Mouse (Mus musculus) CH12.LX (cell line): ENCODE data around the gene H1foo. TPM values are rescaled to one million over a fixed set of nuclear protein-coding genes. Genes with fewer than 3 reads are reported as not detected.

Experiments used
- DNase-seq: peaks from one replicate; pipeline ENCODE4 v3.0.0-alpha.2; 2013; ENCODE audit errors: extremely low read depth
- H3K27ac ChIP-seq: 2 replicates; pipeline ENCODE4 v1.5.1; 2012; ENCODE audit warnings: low read depth, mild to moderate bottlenecking, control low read depth, moderate library complexity; ENCODE audit not compliant: insufficient read depth
- H3K27me3 ChIP-seq: replicated peaks from 2 replicates; pipeline ENCODE3; 2012; ENCODE audit warnings: inconsistent platforms
- H3K36me3 ChIP-seq, 2 experiments: replicated peaks in 1 of 2; 2 replicates each; pipeline versions ENCODE3 to v1.6.1; 2012; ENCODE audit warnings: inconsistent platforms in 1 of 2, low read length in 1 of 2, mild to moderate bottlenecking in 1 of 2, mixed read lengths in 1 of 2, moderate library complexity in 1 of 2; ENCODE audit not compliant: control insufficient read depth in 1 of 2, insufficient read depth in 1 of 2
- H3K4me1 ChIP-seq, 2 experiments: 2 replicates each; pipeline ENCODE4 v1.6.1; 2012; ENCODE audit warnings: inconsistent platforms in 1 of 2, moderate library complexity in 1 of 2; ENCODE audit not compliant: insufficient read depth in 2 of 2, control insufficient read depth in 1 of 2
- H3K4me2 ChIP-seq: 2 replicates; pipeline ENCODE4 v1.6.1; 2012; ENCODE audit warnings: low read depth, mild to moderate bottlenecking, control low read depth; ENCODE audit not compliant: poor library complexity, insufficient read depth, severe bottlenecking
- H3K4me3 ChIP-seq, 3 experiments: fragments of 150-350 bp in 1 of 3; sonication (generic) in 1 of 3; replicated peaks in 1 of 3; 2 replicates each; pipeline versions ENCODE3 to v1.5.1; 2011 to 2012; ENCODE audit warnings: low read depth in 2 of 3, low read length in 2 of 3, mild to moderate bottlenecking in 2 of 3, moderate library complexity in 2 of 3, control low read depth in 1 of 3, improper control_type of control experiment in 1 of 3, inconsistent platforms in 1 of 3, mixed read lengths in 1 of 3; ENCODE audit not compliant: poor library complexity in 1 of 3
- H3K79me2 ChIP-seq: replicated peaks from 2 replicates; pipeline ENCODE4 v1.6.1; 2012; ENCODE audit warnings: mild to moderate bottlenecking, moderate library complexity; ENCODE audit not compliant: control insufficient read depth, poor library complexity, insufficient read depth, severe bottlenecking; ENCODE audit errors: extremely low read depth
- H3K9ac ChIP-seq: 2 replicates; pipeline ENCODE4 v1.6.1; 2012; ENCODE audit warnings: low read depth, mild to moderate bottlenecking, control low read depth, moderate library complexity; ENCODE audit not compliant: insufficient read depth
- H3K9me3 ChIP-seq: replicated peaks from 2 replicates; pipeline ENCODE3; 2012; ENCODE audit warnings: low read length, inconsistent platforms, mixed read lengths
- BHLHE40 ChIP-seq: IDR thresholded peaks from 2 replicates; pipeline ENCODE4 v1.6.1; 2011; ENCODE audit warnings: mild to moderate bottlenecking, low read depth, low read length, improper control_type of control experiment
- CHD2 ChIP-seq: IDR thresholded peaks from 2 replicates; pipeline ENCODE4 v1.6.1; 2011; ENCODE audit warnings: low read length, improper control_type of control experiment
- EP300 ChIP-seq: IDR thresholded peaks from 2 replicates; pipeline ENCODE4 v1.6.1; 2011; ENCODE audit warnings: low read length, improper control_type of control experiment
- ETS1 ChIP-seq: conservative IDR thresholded peaks from 2 replicates; pipeline ENCODE4 v1.6.1; 2012; ENCODE audit warnings: low read depth, mild to moderate bottlenecking, inconsistent platforms, low read length, improper control_type of control experiment, moderate library complexity
- IRF4 ChIP-seq: IDR thresholded peaks from 2 replicates; pipeline ENCODE4 v1.6.1; 2014; ENCODE audit warnings: low read depth, mild to moderate bottlenecking, inconsistent platforms, low read length, improper control_type of control experiment
- JUN ChIP-seq: IDR thresholded peaks from 2 replicates; pipeline ENCODE4 v1.6.1; 2011; ENCODE audit warnings: low read depth, mild to moderate bottlenecking, low read length, improper control_type of control experiment, moderate library complexity; ENCODE audit not compliant: insufficient read depth
- JUND ChIP-seq: conservative IDR thresholded peaks from 2 replicates; pipeline ENCODE4 v1.6.1; 2011; ENCODE audit warnings: low read depth, low read length, improper control_type of control experiment
- MAX ChIP-seq: IDR thresholded peaks from 2 replicates; pipeline ENCODE4 v1.6.1; 2011; ENCODE audit warnings: low read length, improper control_type of control experiment
- MAZ ChIP-seq: IDR thresholded peaks from 2 replicates; pipeline ENCODE4 v1.6.1; 2012; ENCODE audit warnings: low read depth, mild to moderate bottlenecking, inconsistent platforms, low read length, improper control_type of control experiment, moderate library complexity
- MEF2A ChIP-seq: IDR thresholded peaks from 2 replicates; pipeline ENCODE4 v1.6.1; 2014; ENCODE audit warnings: low read depth, mild to moderate bottlenecking, inconsistent platforms, low read length, improper control_type of control experiment, borderline replicate concordance
- MYC ChIP-seq: IDR thresholded peaks from 2 replicates; pipeline ENCODE4 v1.6.1; 2011; ENCODE audit warnings: low read depth, mild to moderate bottlenecking, improper control_type of control experiment, low read length
- POLR2AphosphoS2 ChIP-seq: IDR thresholded peaks from 2 replicates; pipeline ENCODE4 v1.6.1; 2011; ENCODE audit warnings: low read depth, low read length, improper control_type of control experiment
- SIN3A ChIP-seq: IDR thresholded peaks from 2 replicates; pipeline ENCODE4 v1.6.1; 2012; ENCODE audit warnings: low read length, improper control_type of control experiment, inconsistent platforms
- TCF12 ChIP-seq: IDR thresholded peaks from 2 replicates; pipeline ENCODE4 v1.6.1; 2014; ENCODE audit warnings: low read depth, mild to moderate bottlenecking, inconsistent platforms, low read length, improper control_type of control experiment
- ZNF384 ChIP-seq: IDR thresholded peaks from 2 replicates; pipeline ENCODE4 v1.6.1; 2012; ENCODE audit warnings: low read depth, low read length, improper control_type of control experiment, inconsistent platforms
- dilution Hi-C: fragments of 300-500 bp; cut with MboI; formaldehyde crosslinking; loops from 2 replicates; pipeline ENCODE4 v1.14.3; 2020; ENCODE audit warnings: low sequenced_read_pairs; ENCODE audit not compliant: extremely low pct_unique_long_range_greater_than_20kb, extremely low pct_ligation_motif_present
- in situ Hi-C: fragments of 300-500 bp; cut with MboI; formaldehyde crosslinking; loops from 3 replicates; pipeline ENCODE4 v1.14.3; 2019; ENCODE audit warnings: low sequenced_read_pairs, low pct_ligation_motif_present, low pct_unique_long_range_greater_than_20kb, mixed read lengths
- polyA plus RNA-seq: library from polyadenylated mRNA; unstranded; fragments of >175 nt; gene quantifications from 2 replicates; pipeline ENCODE4 v1.2.1, GENCODE M21; 2012; ENCODE audit warnings: low read depth; ENCODE audit not compliant: insufficient read length
- total RNA-seq, 2 experiments: library from RNA; depleted of rRNA; stranded (reverse); fragments of 300-350 nt in 1 of 2; fragments of >200 nt in 1 of 2; gene quantifications; 2 replicates each; pipeline ENCODE4 v1.2.3; 2012 to 2014

The H1foo gene
- total and polyA plus RNA-seq, 3 experiments, result 0.77 to 1.0 (median 0.89) TPM

DNA sequence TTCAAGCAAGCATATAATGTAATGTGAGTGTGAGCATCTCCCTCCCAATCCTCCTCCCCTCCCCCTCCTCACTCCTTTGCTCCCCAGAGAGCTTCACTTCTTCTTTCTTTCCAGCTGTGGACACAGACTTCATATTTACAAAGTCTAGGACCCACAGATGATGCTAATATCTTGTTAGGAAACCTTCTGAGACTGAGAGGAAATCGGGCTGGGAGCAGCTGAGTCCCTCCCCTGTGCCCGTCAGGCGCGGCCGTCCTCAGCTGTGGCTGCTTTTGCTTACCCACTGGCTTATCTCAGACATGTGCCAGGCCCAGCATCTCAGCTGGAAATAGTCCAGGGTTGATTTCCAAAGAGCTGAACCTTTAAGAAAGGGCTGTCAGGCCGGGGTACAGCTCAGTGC, 1.7 kb downstream of the H1foo start:
- peak; percentile 70 for DNase-seq
- Histone ChIP-seq H3K27me3 (no peaks in the 10 kb centered on the region), H3K36me3 (no peaks in the 10 kb centered on the region), H3K27ac (peak overlapping the region; percentile 96), H3K9me3 (peaks cover 1% of the 10 kb centered on the region), H3K79me2 (no peaks in the 10 kb centered on the region), H3K4me3 (no peak overlapping the region), H3K9ac (peak overlapping the region; percentile 67), H3K4me1 (peaks cover 42 to 63% of the 10 kb centered on the region in 2 experiments), H3K4me2 (peak overlapping the region; percentile 72)
- peak; percentile 87 for TF ChIP-seq CHD2
- 0 out of 2 replicates have a peak, but pooled peaks have one; percentile 69 for TF ChIP-seq MAZ
- 0 out of 2 replicates have a peak, but pooled peaks have one; percentile 27 for TF ChIP-seq JUND
- TF ChIP-seq BHLHE40, result peak; percentile 72
- peak; percentile 75 for TF ChIP-seq ETS1
- TF ChIP-seq JUN, result no peak
- no peak for TF ChIP-seq MYC
- TF ChIP-seq IRF4, result peak; percentile 69; the same call in 1 of the 2 replicates
- TF ChIP-seq MEF2A, result peak; percentile 24; the same call in 1 of the 2 replicates
- TF ChIP-seq POLR2AphosphoS2, result no peak
- peak; percentile 75 for TF ChIP-seq EP300
- TF ChIP-seq MAX, result 0 out of 2 replicates have a peak, but pooled peaks have one; percentile 52
- TF ChIP-seq SIN3A, result peak; percentile 74; the same call in 1 of the 2 replicates
- peak; percentile 67 for TF ChIP-seq TCF12
- dilution Hi-C loops, result no loop called here
- in situ Hi-C loops, result no loop called here

DNA sequence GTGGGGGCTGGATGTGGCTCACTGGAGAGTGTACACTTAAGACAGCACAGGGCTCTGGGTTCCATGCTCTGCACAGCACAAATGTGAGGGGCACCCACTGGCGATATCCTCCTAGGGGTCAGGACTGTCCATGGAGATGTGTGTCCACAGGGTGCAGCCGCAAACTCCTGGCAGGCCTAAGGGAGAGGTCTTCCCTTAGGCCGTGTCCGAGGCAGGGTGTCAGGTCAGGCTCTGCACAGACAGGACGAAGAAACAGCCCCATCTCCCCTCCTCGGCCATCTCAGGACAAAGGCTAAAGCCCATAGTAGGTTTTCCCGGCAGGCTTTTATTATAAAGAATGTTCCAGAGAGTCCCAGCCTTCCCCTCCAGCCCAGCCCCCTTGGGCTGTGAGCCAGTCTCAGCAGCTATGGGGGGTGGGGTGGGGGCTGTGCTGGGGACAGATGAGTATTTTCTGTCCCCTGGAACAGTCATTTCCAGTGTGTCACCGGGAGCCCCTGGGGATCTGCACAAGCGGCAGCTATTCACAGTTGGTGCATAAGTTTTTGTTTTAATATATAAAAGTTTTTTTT, 9.9 kb downstream of the H1foo start:
- no peak for TF ChIP-seq ETS1
- no peak for TF ChIP-seq ZNF384
- H3K36me3 ChIP-seq, result peaks cover 49 to 66% of the 10 kb centered on the region in 2 experiments
- no peak overlapping the region for H3K9ac ChIP-seq
- H3K4me2 ChIP-seq, result no peak overlapping the region
- peaks cover 10 to 49% of the 10 kb centered on the region in 2 experiments for H3K4me1 ChIP-seq
- no peak overlapping the region for H3K27ac ChIP-seq
- in situ Hi-C loops (no loop called here), dilution Hi-C loops (no loop called here)
- peaks cover 5% of the 10 kb centered on the region for H3K9me3 ChIP-seq
- H3K27me3 ChIP-seq, result no peaks in the 10 kb centered on the region
- no peak overlapping the region for H3K4me3 ChIP-seq
- H3K79me2 ChIP-seq, result no peaks in the 10 kb centered on the region
- no peak for DNase-seq
